Mouse (Mus musculus) ES-E14 (cell line): ENCODE results near the gene Olfr73. TPM values are rescaled to one million over a fixed set of nuclear protein-coding genes. Genes with fewer than 3 reads are reported as not detected.

Experiments
- DNase-seq: peaks from one replicate; pipeline ENCODE4 v3.0.0-alpha.2; 2013; ENCODE audit warnings: low read depth, low spot score
- H3K27ac ChIP-seq: 2 replicates; pipeline ENCODE4 v1.5.1; 2012; ENCODE audit warnings: low read depth, mild to moderate bottlenecking, low read length, moderate library complexity, mixed read lengths; ENCODE audit not compliant: poor library complexity, insufficient read depth, severe bottlenecking
- H3K36me3 ChIP-seq: 2 replicates; pipeline ENCODE4 v1.6.1; 2012; ENCODE audit warnings: mild to moderate bottlenecking, low read length, moderate library complexity, mixed read lengths; ENCODE audit not compliant: control insufficient read depth, poor library complexity, insufficient read depth, severe bottlenecking
- H3K4me1 ChIP-seq, 2 experiments: fragments of 150-350 bp in 1 of 2; sonication (generic) in 1 of 2; 2 replicates each; pipeline ENCODE4 v1.6.1; 2012; ENCODE audit warnings: low read length in 2 of 2, mild to moderate bottlenecking in 1 of 2, mixed read lengths in 1 of 2; ENCODE audit not compliant: control insufficient read depth in 2 of 2, insufficient read depth in 2 of 2, poor library complexity in 1 of 2
- H3K4me3 ChIP-seq, 2 experiments: fragments of 150-350 bp in 1 of 2; sonication (generic) in 1 of 2; 2 replicates each; pipeline ENCODE4 v1.5.1; 2012; ENCODE audit warnings: low read length in 2 of 2, low read depth in 1 of 2, mild to moderate bottlenecking in 1 of 2, mixed read lengths in 1 of 2; ENCODE audit not compliant: insufficient read depth in 1 of 2, poor library complexity in 1 of 2, severe bottlenecking in 1 of 2
- H3K9ac ChIP-seq: 2 replicates; pipeline ENCODE4 v1.6.1; 2012; ENCODE audit warnings: low read depth, mild to moderate bottlenecking, low read length, mixed read lengths; ENCODE audit not compliant: poor library complexity, insufficient read depth, severe bottlenecking
- H3K9me3 ChIP-seq: fragments of 150-350 bp; sonication (generic); 2 replicates; pipeline ENCODE4 v1.6.1; 2012; ENCODE audit warnings: low read depth, mild to moderate bottlenecking, low read length; ENCODE audit not compliant: control insufficient read depth, insufficient read depth
- CHD2 ChIP-seq: IDR thresholded peaks from 2 replicates; pipeline ENCODE4 v1.6.1; 2014; ENCODE audit warnings: mild to moderate bottlenecking, low read depth, low read length, inconsistent platforms
- HCFC1 ChIP-seq: IDR thresholded peaks from 2 replicates; pipeline ENCODE4 v1.6.1; 2012; ENCODE audit warnings: low read length, inconsistent platforms, borderline replicate concordance; ENCODE audit not compliant: insufficient read depth
- MAFK ChIP-seq: IDR thresholded peaks from 2 replicates; pipeline ENCODE4 v1.6.1; 2014; ENCODE audit warnings: mild to moderate bottlenecking, low read depth, low read length, inconsistent platforms; ENCODE audit not compliant: insufficient read depth
- ZC3H11A ChIP-seq: IDR thresholded peaks from 2 replicates; pipeline ENCODE4 v1.6.1; 2012; ENCODE audit warnings: low read depth, mild to moderate bottlenecking, inconsistent platforms, low read length, borderline replicate concordance
- ZNF384 ChIP-seq: IDR thresholded peaks from 2 replicates; pipeline ENCODE4 v1.6.1; 2012; ENCODE audit warnings: low read depth, low read length, inconsistent platforms
- in situ Hi-C, 2 experiments: fragments of 600-800 bp; cut with MboI; formaldehyde crosslinking; loops; one replicate each; pipeline ENCODE4 v1.15.1; 2025; ENCODE audit warnings: low sequenced_read_pairs in 2 of 2, inconsistent platforms in 1 of 2; ENCODE audit not compliant: unreplicated experiment in 2 of 2
- total RNA-seq: library from RNA; depleted of rRNA; stranded (reverse); fragments of 300-350 nt; gene quantifications from 2 replicates; pipeline ENCODE4 v1.2.3, GENCODE M21; 2012; rRNA removed

Olfr73 gene
- total RNA-seq, 1 experiment = not detected

GRCm38 (mm10) chr2:88007515-88008318, 29.8 kb downstream of the Olfr73 start, which contains the start of gene Olfr1160:
Gene Olfr1160, minus strand, starts transcription at chr2:88008268.
- in situ Hi-C loops = no loop called here
- H3K36me3 ChIP-seq = no peaks in the 10 kb centered on the region
- DNase-seq = no peak
- no peaks in the 10 kb centered on the region for H3K4me1 ChIP-seq
- H3K4me3 ChIP-seq = no peak within 1 kb of the TSS
- H3K9me3 ChIP-seq = no peaks in the 10 kb centered on the region
- no peak within 1 kb of the TSS for H3K27ac ChIP-seq
- no peak within 1 kb of the TSS for H3K9ac ChIP-seq
- TF ChIP-seq MAFK (no peak), ZNF384 (no peak), HCFC1 (no peak), CHD2 (no peak), ZC3H11A (no peak)

GRCm38 (mm10) chr2:87989813-87990212, 47.7 kb downstream of the Olfr73 start, which contains the start of gene Olfr1158:
Gene Olfr1158, plus strand, starts transcription at chr2:87990113.
- Histone ChIP-seq H3K27ac (no peak within 1 kb of the TSS), H3K9me3 (no peaks in the 10 kb centered on the region), H3K9ac (no peak within 1 kb of the TSS), H3K4me1 (no peaks in the 10 kb centered on the region), H3K36me3 (no peaks in the 10 kb centered on the region), H3K4me3 (no peak within 1 kb of the TSS)
- TF ChIP-seq ZC3H11A (no peak), ZNF384 (no peak), MAFK (no peak), HCFC1 (no peak), CHD2 (no peak)
- in situ Hi-C loops = no loop called here
- DNase-seq = no peak

Other genes with a start within 250 kb of the Olfr73 start
- gene Olfr1143, start 237.1 kb downstream of the Olfr73 start, total RNA-seq = not detected in 2 replicates
- not detected in 2 replicates for gene Olfr1145, start 227.9 kb downstream of the Olfr73 start, total RNA-seq
- gene Olfr1148, start 207.2 kb downstream of the Olfr73 start, total RNA-seq = not detected in 2 replicates
- gene Olfr1150-ps1, start 193.7 kb downstream of the Olfr73 start, total RNA-seq = not detected in 2 replicates
- not detected in 2 replicates for gene Olfr1151, start 181.8 kb downstream of the Olfr73 start, total RNA-seq
- not detected in 2 replicates for gene Olfr1152, start 171.2 kb downstream of the Olfr73 start, total RNA-seq
- gene Olfr1153, start 142.7 kb downstream of the Olfr73 start, total RNA-seq = not detected in 2 replicates
- gene Olfr1154, start 132.5 kb downstream of the Olfr73 start, total RNA-seq = not detected in 2 replicates
- gene Olfr1155, start 92.6 kb downstream of the Olfr73 start, total RNA-seq = not detected in 2 replicates
- gene Olfr1156, start 84.6 kb downstream of the Olfr73 start, total RNA-seq = not detected in 2 replicates
- not detected in 2 replicates for gene Olfr1157, start 69.4 kb downstream of the Olfr73 start, total RNA-seq
- gene Olfr74, start 63.0 kb downstream of the Olfr73 start, total RNA-seq = not detected in 2 replicates
- not detected in 2 replicates for gene Olfr1158, start 47.6 kb downstream of the Olfr73 start, total RNA-seq
- not detected in 2 replicates for gene Olfr1160, start 29.4 kb downstream of the Olfr73 start, total RNA-seq
- not detected in 2 replicates for gene Olfr1161, start 14.9 kb downstream of the Olfr73 start, total RNA-seq
- gene Olfr1162, start 13.4 kb upstream of the Olfr73 start, total RNA-seq = not detected in 2 replicates
- not detected in 2 replicates for gene Olfr1163, start 34.1 kb upstream of the Olfr73 start, total RNA-seq
- not detected in 2 replicates for gene Olfr1164, start 56.3 kb upstream of the Olfr73 start, total RNA-seq
- not detected in 2 replicates for gene Olfr1166, start 90.6 kb upstream of the Olfr73 start, total RNA-seq
- not detected in 2 replicates for gene Olfr1167, start 117.5 kb upstream of the Olfr73 start, total RNA-seq
- gene Olfr1168, start 144.2 kb upstream of the Olfr73 start, total RNA-seq = not detected in 2 replicates
- not detected in 2 replicates for gene Olfr1170, start 190.6 kb upstream of the Olfr73 start, total RNA-seq
- not detected in 2 replicates for gene Olfr1173, start 242.2 kb upstream of the Olfr73 start, total RNA-seq